Mouse (Mus musculus) activated CD4-positive, CD25-positive, alpha-beta regulatory T cell, adult 9 weeks (primary cell): ENCODE results near the gene Tnrc6b. TPM values are rescaled to one million over a fixed set of nuclear protein-coding genes. Genes with fewer than 3 reads are reported as not detected.

ENCODE experiments used
- polyA plus RNA-seq: library from polyadenylated mRNA; unstranded; fragments of 100-300 nt; shearing (Covaris generic); gene quantifications from one replicate; pipeline ENCODE4 v1.2.1, GENCODE M21; 2017

The Tnrc6b gene
- polyA plus RNA-seq: 59.8 TPM

DNA sequence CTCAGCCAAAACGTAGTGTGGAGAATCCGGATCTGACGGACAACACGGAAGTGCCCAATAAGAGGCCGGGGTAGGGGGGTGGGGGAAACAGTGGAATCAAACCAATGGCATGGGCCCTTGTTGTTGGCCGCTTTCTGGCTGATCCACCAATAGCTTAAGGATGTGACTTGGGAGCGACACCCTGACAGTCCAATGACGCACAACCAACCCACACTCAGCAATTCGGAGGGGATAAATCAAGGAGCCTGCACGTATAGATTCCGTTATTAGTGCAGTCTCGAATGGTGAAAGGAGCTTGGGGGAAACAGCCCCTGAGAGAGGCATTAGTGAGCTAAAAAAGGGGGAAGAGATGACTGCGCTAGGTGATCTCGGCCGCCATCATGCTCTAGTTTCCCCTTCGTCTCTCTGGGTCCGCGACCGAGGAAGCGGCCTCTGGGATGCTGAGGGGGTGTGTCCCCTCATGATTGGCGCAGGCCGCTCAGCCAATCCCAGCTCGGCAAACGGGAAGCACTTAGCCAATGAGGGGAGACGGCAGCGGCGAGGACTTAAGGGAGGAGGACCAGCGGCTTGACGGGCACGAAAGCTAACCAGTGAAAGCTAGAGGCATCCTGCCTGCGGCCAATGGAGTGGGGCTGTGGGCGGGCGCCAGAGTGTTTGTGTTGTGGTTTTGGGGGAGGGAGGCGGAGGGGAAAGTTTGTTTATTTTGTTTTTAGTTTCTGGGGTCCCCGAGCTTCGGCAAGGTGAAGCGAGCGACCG is at the start of gene Tnrc6b:
Gene Tnrc6b, plus strand, starts transcription at position 706 of the 756 bp plus-strand sequence.

GRCm38 (mm10) chr15:80671295-80672252 is 39.5 kb upstream of the Tnrc6b start, which contains the start of gene Fam83f:
Fam83f (plus strand) TSS chr15:80671847.

DNA sequence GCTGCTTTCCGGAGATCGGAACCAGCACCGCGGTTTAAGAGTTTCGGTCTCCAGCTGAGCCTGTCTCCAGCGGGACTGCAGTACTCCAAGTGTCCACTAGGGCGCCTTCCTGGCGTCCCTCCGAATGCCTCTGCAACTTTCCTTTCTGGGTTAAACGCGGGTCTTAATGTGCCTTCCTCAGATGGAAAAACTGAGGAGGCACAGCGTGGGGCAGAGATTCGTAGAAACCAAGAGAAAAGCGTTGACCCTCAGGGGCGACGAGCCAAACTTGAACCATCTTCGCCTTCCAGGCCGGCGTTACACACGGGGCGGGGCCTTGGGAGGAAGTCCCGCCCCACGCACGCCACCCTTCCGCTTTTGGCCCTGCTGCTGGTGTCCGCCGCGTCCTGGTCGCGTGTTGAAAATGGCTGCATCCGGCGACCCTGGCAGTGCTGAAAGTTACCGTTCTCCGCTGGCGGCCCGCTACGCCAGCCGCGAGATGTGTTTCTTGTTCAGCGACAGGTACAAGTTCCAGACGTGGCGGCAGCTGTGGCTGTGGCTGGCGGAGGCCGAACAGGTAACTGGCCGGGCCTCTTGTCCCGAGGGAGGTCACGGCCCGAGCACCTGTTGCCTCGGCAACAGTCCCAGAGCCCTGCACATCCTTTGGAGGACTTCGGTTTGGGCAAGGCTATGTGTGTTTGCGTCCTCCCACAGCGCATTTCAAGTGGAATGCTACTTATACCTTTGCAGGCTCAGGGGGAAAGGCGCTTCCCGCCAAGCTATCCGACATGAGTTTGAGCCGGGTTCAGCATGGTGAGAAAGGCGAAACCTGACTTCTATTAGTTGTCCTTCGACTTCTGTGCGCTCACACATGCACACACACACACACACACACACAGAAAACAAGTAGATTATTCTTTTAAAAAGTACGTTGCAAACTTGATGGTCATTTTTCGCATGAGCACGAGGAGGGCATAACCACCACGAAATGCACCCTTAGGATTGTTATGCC is 237.3 kb downstream of the Tnrc6b start, which contains the start of gene Adsl:
Gene Adsl, plus strand, starts transcription at position 346 of the 991 bp plus-strand sequence.

GRCm38 (mm10) chr15:80977620-80978334 is 266.7 kb downstream of the Tnrc6b start, which contains the start of gene Sgsm3:
Sgsm3 (plus strand) TSS chr15:80977765.

Other genes starting within 250 kb of the Tnrc6b start
- 0.12 TPM for gene Enthd1, start 146.2 kb upstream of the Tnrc6b start, polyA plus RNA-seq
- gene Grap2, start 138.7 kb upstream of the Tnrc6b start, polyA plus RNA-seq: 59.1 TPM
- 0.21 TPM for gene Fam83f, start 39.5 kb upstream of the Tnrc6b start, polyA plus RNA-seq
- gene Adsl, start 237.2 kb downstream of the Tnrc6b start, polyA plus RNA-seq: 167 TPM